Mouse (Mus musculus) heart, embryonic 10.5 days (tissue): ENCODE measurements at regions not wholly inside any gene's neighbourhood (a gene's known extent, or its start where the extent isn't known, plus 50 kb on each side); places are given as distances from the start of the nearest gene placed in this dataset.

Experiments used
- DNase-seq: peaks from one replicate; pipeline ENCODE4 v3.0.0-alpha.2; 2017; ENCODE audit warnings: low spot score
- H3K27ac ChIP-seq: fragments of 300-500 bp; sonication (generic); 2 replicates; pipeline ENCODE4 v1.5.1; 2016; ENCODE audit warnings: mild to moderate bottlenecking
- H3K27me3 ChIP-seq: fragments of 300-500 bp; sonication (generic); 2 replicates; pipeline ENCODE4 v1.6.1; 2016; ENCODE audit warnings: mild to moderate bottlenecking; ENCODE audit not compliant: poor library complexity, insufficient read depth, severe bottlenecking
- H3K36me3 ChIP-seq: fragments of 300-500 bp; sonication (generic); 2 replicates; pipeline ENCODE4 v1.6.1; 2016; ENCODE audit warnings: mild to moderate bottlenecking, moderate library complexity
- H3K4me1 ChIP-seq: fragments of 300-500 bp; sonication (generic); 2 replicates; pipeline ENCODE4 v1.6.1; 2016; ENCODE audit warnings: mild to moderate bottlenecking
- H3K4me3 ChIP-seq: fragments of 300-500 bp; sonication (generic); 2 replicates; pipeline ENCODE4 v1.5.1; 2016; ENCODE audit warnings: mild to moderate bottlenecking, moderate library complexity
- H3K9me3 ChIP-seq: fragments of 300-500 bp; sonication (generic); 2 replicates; pipeline ENCODE4 v1.6.1; 2016; ENCODE audit warnings: mild to moderate bottlenecking, moderate library complexity
- WGBS: fragments of 180-500 bp; shearing (Covaris S2); methylation state at CpG from one replicate; pipeline ENCODE4 v1.1.7; 2016; 5-methylcytosine and 5-hydroxymethylcytosine counted together

DNA sequence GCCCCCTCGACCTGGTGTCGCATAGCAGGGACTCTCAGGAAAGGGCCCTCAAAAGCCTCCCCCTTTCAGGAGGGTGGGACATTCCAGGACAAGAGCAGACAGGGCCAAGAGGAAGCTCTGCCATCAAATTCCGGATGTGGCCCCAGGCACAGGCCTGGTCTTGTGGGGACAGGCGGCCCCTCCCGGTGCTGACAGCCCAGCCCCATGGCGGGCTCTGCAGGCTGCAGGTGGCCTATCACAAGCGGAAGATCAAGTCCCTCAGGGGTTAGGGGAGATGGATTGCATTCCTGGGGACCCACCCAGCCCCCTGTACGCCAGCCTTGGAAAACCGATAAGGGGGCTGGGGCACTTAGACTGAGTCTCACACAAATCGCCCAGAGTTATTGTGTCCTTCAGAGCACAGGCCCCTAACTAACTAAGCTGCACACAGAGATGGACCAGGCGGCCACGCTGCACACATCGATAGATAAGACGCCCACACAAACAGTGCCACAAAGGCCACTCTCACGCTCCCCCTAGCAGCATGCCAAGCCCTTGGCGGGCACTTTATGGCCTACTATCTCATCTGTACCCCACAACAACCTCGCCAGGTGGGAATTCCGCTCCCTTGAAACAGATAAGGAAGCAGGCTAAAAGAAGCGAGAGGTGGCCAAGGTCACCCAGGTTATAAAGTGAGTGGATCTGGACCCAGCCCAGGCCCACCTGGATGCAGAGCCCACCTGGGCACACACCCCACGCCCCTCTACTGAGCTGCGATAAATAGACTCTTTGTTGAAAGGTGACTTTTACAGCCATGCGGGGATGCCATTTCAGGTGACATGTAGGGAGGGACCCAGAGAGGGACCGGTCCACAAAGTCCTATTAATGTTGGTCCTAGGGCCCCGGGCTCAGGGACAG is 55.5 kb downstream of the Gm5294 start:
- Histone ChIP-seq H3K4me1 (peaks cover 12% of the 10 kb centered on the region), H3K27ac (peak overlapping the region; percentile 81), H3K9me3 (no peaks in the 10 kb centered on the region), H3K27me3 (no peaks in the 10 kb centered on the region), H3K4me3 (no peak overlapping the region), H3K36me3 (no peaks in the 10 kb centered on the region)
- DNase-seq = no peak
- 51% methylated on average over 24 of the region's 24 CpGs for WGBS

DNA sequence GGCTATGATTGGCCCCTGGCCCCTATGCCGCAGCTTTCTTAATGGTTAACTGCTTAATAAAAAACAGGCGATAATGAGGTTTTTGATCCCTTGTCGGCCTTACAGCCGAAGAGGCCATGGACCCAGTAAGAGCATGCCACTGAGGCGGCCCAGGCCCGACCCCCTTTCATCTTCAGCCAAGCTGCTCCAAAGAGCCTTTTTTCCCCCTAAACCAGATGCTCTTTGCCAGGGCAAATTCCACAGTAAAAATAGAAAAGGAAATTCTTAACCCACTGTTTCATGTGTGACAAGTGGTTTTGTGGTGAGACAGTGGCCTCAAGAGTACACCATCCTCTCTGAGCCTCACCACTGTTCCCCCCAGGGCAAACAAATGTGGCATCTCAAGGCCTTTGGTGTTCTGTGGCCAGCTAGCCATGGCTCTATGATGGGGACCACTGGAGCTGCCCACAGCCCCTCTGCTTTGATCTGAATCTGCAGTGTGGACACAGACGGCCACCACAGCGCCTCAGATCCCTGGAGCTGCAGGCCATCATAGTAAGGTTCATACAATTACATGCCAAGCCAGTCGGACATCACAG is 61.9 kb downstream of the Gm5294 start:
- Histone ChIP-seq H3K9me3 (no peaks in the 10 kb centered on the region), H3K27me3 (no peaks in the 10 kb centered on the region), H3K4me3 (no peak overlapping the region), H3K4me1 (peaks cover 11% of the 10 kb centered on the region), H3K27ac (no peak overlapping the region), H3K36me3 (no peaks in the 10 kb centered on the region)
- WGBS = 78% methylated on average over 9 of the region's 9 CpGs
- no peak for DNase-seq

DNA sequence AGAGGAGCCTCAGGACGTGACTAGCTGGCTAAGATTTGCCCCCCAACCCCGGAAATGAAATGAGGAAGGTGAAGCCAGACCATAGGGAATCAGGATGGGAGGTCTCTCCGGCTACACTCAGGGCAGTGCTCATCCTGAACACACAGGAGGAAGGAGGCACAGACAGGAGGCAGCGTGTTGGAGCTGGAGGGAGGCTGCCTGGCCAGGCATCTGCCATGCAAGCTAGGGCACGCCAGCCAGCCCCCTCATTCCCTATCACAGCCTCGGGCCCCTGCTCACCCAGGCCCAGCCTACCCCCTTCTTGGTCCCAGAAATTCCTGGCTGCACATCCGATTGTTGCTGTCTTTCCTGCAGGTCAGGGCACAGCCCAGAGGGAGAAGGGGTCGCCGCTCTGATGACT is 63.7 kb downstream of the Gm5294 start:
- 62% methylated on average over 9 of the region's 9 CpGs for WGBS
- Histone ChIP-seq H3K27ac (no peak overlapping the region), H3K4me1 (peaks cover 17% of the 10 kb centered on the region), H3K4me3 (no peak overlapping the region), H3K9me3 (no peaks in the 10 kb centered on the region), H3K36me3 (no peaks in the 10 kb centered on the region), H3K27me3 (no peaks in the 10 kb centered on the region)
- no peak for DNase-seq

GRCm38 (mm10) chr5:138885905-138886304 is 66.0 kb downstream of the Gm5294 start:
- H3K27ac ChIP-seq = no peak overlapping the region
- no peaks in the 10 kb centered on the region for H3K36me3 ChIP-seq

GRCm38 (mm10) chr5:138888749-138889148 is 68.9 kb downstream of the Gm5294 start:
- WGBS = 42% methylated on average over 9 of the region's 9 CpGs
- no peaks in the 10 kb centered on the region for H3K36me3 ChIP-seq
- no peak for DNase-seq

More at GRCm38 (mm10) chr5:138885905-138886304, 66.0 kb downstream of the Gm5294 start:
- WGBS = 75% methylated on average over 3 of the region's 3 CpGs
- Histone ChIP-seq H3K4me1 (peaks cover 32% of the 10 kb centered on the region), H3K4me3 (no peak overlapping the region), H3K9me3 (no peaks in the 10 kb centered on the region), H3K27me3 (no peaks in the 10 kb centered on the region)
- DNase-seq = no peak

DNA sequence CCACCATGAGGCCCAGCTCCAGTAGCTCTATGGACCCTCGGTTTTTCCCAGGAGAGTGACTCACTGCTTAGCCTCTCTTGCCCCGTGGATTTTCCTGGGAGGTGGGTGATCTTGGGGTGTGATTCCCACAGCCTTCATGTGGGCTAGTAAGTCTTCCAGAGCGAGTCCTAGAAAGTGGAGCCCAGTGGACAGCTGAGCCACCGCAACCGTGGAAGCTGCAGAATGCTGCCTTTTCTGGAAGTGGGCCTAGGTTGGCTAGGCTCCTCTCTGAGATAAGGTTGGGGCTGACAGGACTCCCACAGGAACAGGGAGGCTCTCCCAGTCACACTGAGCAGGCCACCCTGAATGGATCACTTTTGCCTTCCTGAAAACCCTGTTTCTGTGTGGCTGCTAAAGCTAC is 69.9 kb downstream of the Gm5294 start:
- Histone ChIP-seq H3K36me3 (no peaks in the 10 kb centered on the region), H3K4me3 (no peak overlapping the region), H3K27ac (peak overlapping the region; percentile 65), H3K4me1 (peaks cover 21% of the 10 kb centered on the region), H3K9me3 (no peaks in the 10 kb centered on the region), H3K27me3 (no peaks in the 10 kb centered on the region)
- peak; percentile 69 for DNase-seq
- WGBS = 55% methylated on average over 5 of the region's 5 CpGs

More at GRCm38 (mm10) chr5:138888749-138889148, 68.9 kb downstream of the Gm5294 start:
- Histone ChIP-seq H3K27me3 (no peaks in the 10 kb centered on the region), H3K4me3 (no peak overlapping the region), H3K27ac (no peak overlapping the region), H3K9me3 (no peaks in the 10 kb centered on the region), H3K4me1 (peaks cover 22% of the 10 kb centered on the region)

DNA sequence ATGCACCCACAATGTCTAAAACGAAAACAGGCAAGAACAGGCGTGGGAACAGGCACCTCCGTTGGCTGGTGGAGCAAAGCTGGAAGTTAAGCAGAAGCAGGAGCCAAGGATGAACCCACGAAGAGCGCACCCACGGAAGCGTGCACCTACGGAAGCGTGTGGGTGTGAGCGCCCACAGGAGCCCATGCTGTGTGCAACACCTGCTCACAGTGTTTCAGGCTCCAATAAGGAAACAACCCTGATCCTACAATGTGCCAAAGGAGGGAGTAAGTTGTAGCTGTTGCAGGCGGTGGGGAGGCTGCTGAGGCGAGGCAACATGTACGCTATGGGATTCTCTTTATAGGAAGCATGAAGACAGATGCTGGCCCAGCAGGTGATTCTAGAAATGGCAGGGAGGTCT is 74.6 kb downstream of the Gm5294 start:
- Histone ChIP-seq H3K27ac (no peak overlapping the region), H3K4me1 (peaks cover 31% of the 10 kb centered on the region), H3K4me3 (no peak overlapping the region), H3K27me3 (no peaks in the 10 kb centered on the region), H3K36me3 (no peaks in the 10 kb centered on the region), H3K9me3 (no peaks in the 10 kb centered on the region)
- 89% methylated on average over 13 of the region's 13 CpGs for WGBS
- no peak for DNase-seq

DNA sequence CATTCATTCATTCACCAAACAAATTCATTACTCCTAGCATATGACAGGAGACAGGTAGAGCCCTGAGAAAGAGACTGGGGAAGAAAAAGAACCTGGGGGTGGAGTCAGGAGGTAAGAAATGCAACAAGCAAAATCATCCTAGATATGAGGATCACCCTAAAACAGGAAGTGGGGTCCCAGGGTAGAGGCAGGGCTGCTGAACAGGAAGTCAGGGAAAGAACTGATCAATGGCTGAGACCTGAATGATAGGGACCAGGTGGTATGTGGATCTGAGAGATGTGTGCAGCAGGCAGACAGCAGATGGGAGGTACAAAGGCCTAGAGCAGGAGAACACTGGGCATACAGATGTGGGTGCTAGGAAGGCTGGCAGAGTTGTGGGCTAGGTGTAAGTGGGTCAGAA is 77.4 kb downstream of the Gm5294 start:
- no peak overlapping the region for H3K4me3 ChIP-seq

DNA sequence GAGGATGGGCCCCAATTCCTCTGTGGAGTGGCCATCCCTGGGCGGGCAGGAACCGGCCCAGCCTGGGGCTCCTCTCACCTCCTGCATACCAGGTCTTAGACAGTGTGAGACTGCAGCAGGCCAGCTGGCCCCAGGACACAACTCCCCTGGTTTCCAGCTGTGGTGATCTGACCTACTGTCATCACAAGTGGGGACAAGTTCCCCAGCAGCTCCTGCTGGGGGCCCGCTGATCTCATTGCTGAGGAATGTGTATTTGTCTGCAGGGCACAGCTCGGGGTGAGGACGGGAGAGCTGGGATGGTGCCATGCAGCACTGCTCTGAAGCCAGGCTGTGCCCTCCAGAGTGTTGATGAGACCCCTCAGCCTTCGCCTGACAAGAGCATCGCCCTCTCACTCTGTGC is 78.6 kb downstream of the Gm5294 start:
- Histone ChIP-seq H3K4me1 (peaks cover 22% of the 10 kb centered on the region), H3K36me3 (no peaks in the 10 kb centered on the region), H3K4me3 (0 out of 2 replicates have a peak overlapping the region, but pooled peaks have one; percentile 6), H3K27me3 (no peaks in the 10 kb centered on the region), H3K9me3 (no peaks in the 10 kb centered on the region), H3K27ac (peak overlapping the region; percentile 74)
- WGBS = 20% methylated on average over 7 of the region's 7 CpGs
- DNase-seq = peak; percentile 84

More for the DNA sequence above, 77.4 kb downstream of the Gm5294 start:
- no peak for DNase-seq
- no peaks in the 10 kb centered on the region for H3K36me3 ChIP-seq
- H3K9me3 ChIP-seq = no peaks in the 10 kb centered on the region
- H3K27me3 ChIP-seq = no peaks in the 10 kb centered on the region
- peaks cover 22% of the 10 kb centered on the region for H3K4me1 ChIP-seq
- H3K27ac ChIP-seq = 0 out of 2 replicates have a peak overlapping the region, but pooled peaks have one; percentile 22

DNA sequence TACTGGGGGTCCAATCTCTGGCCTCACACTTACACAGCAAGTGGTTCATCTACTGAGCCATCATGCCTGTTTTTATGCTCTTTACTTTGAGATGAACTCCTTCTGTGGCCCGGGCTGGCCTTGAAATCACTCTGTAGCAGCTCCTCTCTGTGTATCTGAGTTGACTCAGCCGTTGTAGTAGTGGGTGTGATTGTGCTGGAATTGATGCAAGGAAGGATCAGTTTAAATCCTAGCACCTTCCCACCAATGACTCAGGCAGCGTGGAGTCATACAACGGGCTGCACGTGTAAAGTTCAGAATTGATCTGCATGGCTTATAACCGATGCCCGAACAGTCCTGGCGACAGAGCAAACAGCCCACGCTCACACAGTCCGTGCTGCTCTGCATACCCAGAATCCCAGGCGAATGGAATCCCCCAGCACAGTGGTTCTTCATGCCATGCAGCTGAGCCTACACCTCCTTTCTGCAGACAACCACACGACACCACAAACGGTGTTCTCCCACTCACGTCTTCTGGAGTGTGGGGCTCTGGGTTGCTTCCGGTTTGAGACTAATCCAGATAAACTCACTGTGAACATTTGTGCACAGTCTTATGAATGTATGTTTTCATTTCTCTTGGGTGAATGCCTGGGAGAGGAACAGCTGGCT is 81.2 kb downstream of the Gm5294 start:
- Histone ChIP-seq H3K4me3 (no peak overlapping the region), H3K27me3 (no peaks in the 10 kb centered on the region), H3K4me1 (peaks cover 25% of the 10 kb centered on the region), H3K36me3 (no peaks in the 10 kb centered on the region), H3K27ac (no peak overlapping the region), H3K9me3 (no peaks in the 10 kb centered on the region)
- no peak for DNase-seq
- WGBS = 82% methylated on average over 15 of the region's 15 CpGs

DNA sequence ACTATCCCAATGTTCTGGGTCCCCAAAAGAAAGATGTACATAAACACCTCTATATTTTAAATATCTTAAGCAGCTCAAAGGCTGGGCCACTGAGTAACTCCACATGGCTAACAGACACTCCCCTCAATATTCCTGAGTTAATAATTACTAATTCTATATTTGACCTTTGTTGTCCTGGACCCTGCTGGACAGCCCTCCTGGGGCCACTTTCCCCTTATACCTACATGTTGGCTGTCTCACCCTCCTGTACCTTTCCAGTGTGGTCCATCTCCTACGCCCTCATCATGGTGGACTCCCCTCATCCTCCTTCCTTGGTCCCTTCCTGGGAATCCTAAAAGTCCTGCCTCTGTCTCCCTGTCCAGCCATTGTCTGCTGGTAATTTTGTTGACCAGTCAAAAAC is 82.4 kb downstream of the Gm5294 start:
- Histone ChIP-seq H3K36me3 (no peaks in the 10 kb centered on the region), H3K27me3 (no peaks in the 10 kb centered on the region), H3K27ac (no peak overlapping the region), H3K4me1 (peaks cover 22% of the 10 kb centered on the region), H3K4me3 (no peak overlapping the region), H3K9me3 (no peaks in the 10 kb centered on the region)
- no peak for DNase-seq
- 96% methylated on average over 1 of the region's 1 CpGs for whole genome bisulfite sequencing

DNA sequence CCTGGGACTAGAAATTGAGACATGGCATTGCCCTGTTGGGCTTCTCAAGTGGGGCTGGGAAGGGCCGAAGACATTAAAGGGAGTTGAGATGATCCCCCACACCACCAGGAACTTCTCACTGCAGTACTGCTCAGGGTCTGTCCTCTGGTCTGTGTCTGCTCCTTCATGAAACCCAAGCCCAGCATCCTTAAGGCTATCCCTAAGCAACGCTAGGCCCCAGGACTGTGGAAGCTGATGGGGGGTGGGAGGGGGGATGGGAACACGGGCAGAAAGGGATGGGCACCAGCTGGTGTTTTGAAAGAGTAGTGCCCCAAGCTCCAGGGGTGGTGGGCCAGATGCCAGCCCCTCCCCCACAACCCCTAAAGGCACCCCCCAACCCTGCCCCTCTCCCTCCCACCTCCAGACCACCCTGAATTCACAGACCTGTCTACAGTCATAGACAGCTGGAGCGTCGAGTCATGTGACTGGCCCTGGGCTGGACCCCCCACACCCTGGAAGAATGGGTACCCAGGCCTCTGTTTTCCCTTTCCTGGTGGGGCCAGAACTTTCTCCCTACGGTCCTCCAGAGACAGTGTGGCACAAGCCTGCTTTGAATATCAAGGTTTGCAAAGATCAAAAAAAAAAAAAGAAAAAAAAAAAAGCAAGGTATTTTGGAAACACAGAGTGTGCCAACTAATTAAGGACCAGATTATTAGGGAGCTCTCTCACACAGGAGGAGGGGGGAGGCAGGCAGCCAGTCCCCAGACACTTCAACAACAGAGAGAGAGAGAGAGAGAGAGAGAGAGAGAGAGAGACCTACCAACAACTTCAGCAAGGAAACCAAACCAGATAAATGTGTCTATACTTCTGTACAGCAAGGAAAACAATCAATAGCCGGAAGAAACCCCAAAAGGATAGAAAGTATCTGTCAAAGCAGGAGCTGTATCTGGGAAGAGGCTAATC is 85.1 kb downstream of the Pdgfa start:
- no peak for DNase-seq
- Histone ChIP-seq H3K9me3 (no peaks in the 10 kb centered on the region), H3K36me3 (no peaks in the 10 kb centered on the region), H3K27ac (no peak overlapping the region), H3K27me3 (no peaks in the 10 kb centered on the region; the same call in 1 of the 2 replicates), H3K4me3 (no peak overlapping the region), H3K4me1 (peaks cover 17% of the 10 kb centered on the region)
- WGBS = 66% methylated on average over 7 of the region's 7 CpGs
